Mouse (Mus musculus): ENCODE results near the gene Rnf5. TPM values are rescaled to one million over a fixed set of nuclear protein-coding genes. Genes with fewer than 3 reads are reported as not detected.

The Rnf5 gene
- polyA plus RNA-seq, 1 experiment from 2014 or later, result 82.9 TPM

- no peaks in the 10 kb centered on the region for H3K9me3 ChIP-seq (ENCODE audit: control insufficient read depth, low read length)
- peak within 1 kb of the TSS; percentile 76 for H3K27ac ChIP-seq (replicated peaks)
- peak within 1 kb of the TSS; percentile 8; the same call in 1 of the 2 replicates for H3K4me3 ChIP-seq (ENCODE audit: low read depth, low read length)
- TF ChIP-seq EP300 (optimal IDR thresholded peaks at IDR 0.05) (no peak), CTCF (IDR thresholded peaks at IDR 0.05; ENCODE audit: low read depth) (no peak; the same call in 1 of the 2 replicates)
- WGBS, result 17% methylated on average over 6 of the region's 6 CpGs
- no peaks in the 10 kb centered on the region for H3K36me3 ChIP-seq (ENCODE audit: control insufficient read depth, insufficient read depth, low read length)
- DNase-seq (ENCODE audit: low spot score), result peak; percentile 52
- peak within 1 kb of the TSS; percentile 34 for H3K4me2 ChIP-seq (replicated peaks; ENCODE audit: low read depth)
- ATAC-seq (ENCODE audit: low FRiP score, low TSS enrichment), result peak; percentile 63
- peaks cover 3% of the 10 kb centered on the region; the same call in 1 of the 2 replicates for H3K4me1 ChIP-seq (replicated peaks; ENCODE audit: control insufficient read depth, insufficient read depth)
- H3K27me3 ChIP-seq (ENCODE audit: control insufficient read depth, insufficient read depth, low read length), result no peaks in the 10 kb centered on the region
- peak within 1 kb of the TSS; percentile 41; the same call in 1 of the 2 replicates for H3K9ac ChIP-seq (ENCODE audit: low read length)
Measured at GRCm38 (mm10) chr17:34564003-34564421, 39.5 kb downstream of the Rnf5 start, which contains the start of gene Notch4. TSS of gene Notch4 (plus strand) at chr17:34564268.

DNA sequence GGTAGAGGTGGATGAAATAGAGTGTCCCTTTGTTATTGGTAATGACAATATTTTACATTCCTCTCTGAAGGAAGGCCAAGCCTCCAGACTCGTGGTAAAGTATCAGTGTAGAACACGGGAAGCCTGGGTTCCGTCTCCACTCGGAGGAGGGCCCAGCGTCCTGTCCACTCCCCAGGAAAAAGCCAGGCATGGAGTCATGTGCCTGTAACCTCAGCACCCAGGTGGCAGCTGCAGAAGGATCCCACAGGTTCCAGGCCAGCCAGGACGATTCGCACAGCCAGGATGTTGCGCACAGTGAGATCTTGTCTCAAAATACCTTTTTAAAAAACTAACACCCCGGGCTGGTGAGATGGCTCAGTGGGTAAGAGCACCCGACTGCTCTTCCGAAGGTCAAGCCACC, 40.1 kb downstream of the Rnf5 start:
- no peak overlapping the region for H3K4me3 ChIP-seq (ENCODE audit: low read depth, low read length)
- H3K36me3 ChIP-seq (ENCODE audit: control insufficient read depth, insufficient read depth, low read length), result no peaks in the 10 kb centered on the region
- H3K9ac ChIP-seq (ENCODE audit: low read length), result no peak overlapping the region
- no peak overlapping the region for H3K4me2 ChIP-seq (replicated peaks; ENCODE audit: low read depth)
- no peaks in the 10 kb centered on the region for H3K9me3 ChIP-seq (ENCODE audit: control insufficient read depth, low read length)
- no peak overlapping the region for H3K27ac ChIP-seq (replicated peaks)
- ATAC-seq (ENCODE audit: low FRiP score, low TSS enrichment) (no peak), DNase-seq (ENCODE audit: low spot score) (no peak)
- H3K27me3 ChIP-seq (ENCODE audit: control insufficient read depth, insufficient read depth, low read length), result no peaks in the 10 kb centered on the region
- peaks cover 3% of the 10 kb centered on the region; the same call in 1 of the 2 replicates for H3K4me1 ChIP-seq (replicated peaks; ENCODE audit: control insufficient read depth, insufficient read depth)
- TF ChIP-seq EP300 (optimal IDR thresholded peaks at IDR 0.05) (no peak), CTCF (IDR thresholded peaks at IDR 0.05; ENCODE audit: low read depth) (no peak)
- WGBS, result 72% methylated on average over 11 of the region's 11 CpGs

DNA sequence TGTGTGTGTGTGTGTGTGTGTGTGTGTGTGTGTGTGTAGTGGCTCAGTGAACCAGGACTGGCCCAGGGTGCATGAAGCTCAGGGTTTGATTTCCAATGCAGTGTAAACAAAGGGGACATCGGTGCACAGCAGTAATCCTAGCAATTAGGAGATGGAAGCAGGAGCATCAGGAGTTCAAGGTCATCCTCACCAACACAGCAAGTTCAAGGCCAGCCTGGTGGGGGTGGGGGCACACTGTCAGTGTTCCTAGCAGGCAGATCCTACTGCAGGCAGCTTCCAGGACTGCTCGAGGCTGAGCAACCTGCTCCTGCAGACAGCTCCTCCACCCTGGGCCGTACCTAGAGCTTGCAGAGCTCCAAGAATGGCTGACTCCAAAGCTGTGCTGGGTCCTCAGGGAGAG, 40.9 kb downstream of the Rnf5 start:
- H3K27me3 ChIP-seq (ENCODE audit: control insufficient read depth, insufficient read depth, low read length), result no peaks in the 10 kb centered on the region
- ATAC-seq (ENCODE audit: low FRiP score, low TSS enrichment), result no peak

GRCm38 (mm10) chr17:34561200-34561599, 42.3 kb downstream of the Rnf5 start:
- no peaks in the 10 kb centered on the region for H3K27me3 ChIP-seq (ENCODE audit: control insufficient read depth, insufficient read depth, low read length)
- no peak for DNase-seq (ENCODE audit: low spot score)
- H3K9me3 ChIP-seq (ENCODE audit: control insufficient read depth, low read length), result no peaks in the 10 kb centered on the region
- no peak for TF ChIP-seq CTCF (IDR thresholded peaks at IDR 0.05; ENCODE audit: low read depth)
- no peak for TF ChIP-seq EP300 (optimal IDR thresholded peaks at IDR 0.05)
- H3K4me2 ChIP-seq (replicated peaks; ENCODE audit: low read depth), result no peak overlapping the region
- H3K36me3 ChIP-seq (ENCODE audit: control insufficient read depth, insufficient read depth, low read length), result no peaks in the 10 kb centered on the region
- H3K4me1 ChIP-seq (replicated peaks; ENCODE audit: control insufficient read depth, insufficient read depth), result peaks cover 3% of the 10 kb centered on the region; the same call in 1 of the 2 replicates
- H3K4me3 ChIP-seq (ENCODE audit: low read depth, low read length), result no peak overlapping the region
- 53% methylated on average over 8 of the region's 8 CpGs for WGBS
- no peak; the same call in 1 of the 2 replicates for ATAC-seq (ENCODE audit: low FRiP score, low TSS enrichment)
- no peak overlapping the region for H3K9ac ChIP-seq (ENCODE audit: low read length)
- H3K27ac ChIP-seq (replicated peaks), result peak overlapping the region; percentile 13; the same call in 1 of the 2 replicates

More for the DNA sequence above, 40.9 kb downstream of the Rnf5 start:
- no peaks in the 10 kb centered on the region for H3K9me3 ChIP-seq (ENCODE audit: control insufficient read depth, low read length)
- H3K9ac ChIP-seq (ENCODE audit: low read length), result no peak overlapping the region
- no peak overlapping the region for H3K4me2 ChIP-seq (replicated peaks; ENCODE audit: low read depth)
- H3K4me3 ChIP-seq (ENCODE audit: low read depth, low read length), result no peak overlapping the region
- H3K27ac ChIP-seq (replicated peaks), result no peak overlapping the region
- no peaks in the 10 kb centered on the region for H3K36me3 ChIP-seq (ENCODE audit: control insufficient read depth, insufficient read depth, low read length)
- peaks cover 3% of the 10 kb centered on the region; the same call in 1 of the 2 replicates for H3K4me1 ChIP-seq (replicated peaks; ENCODE audit: control insufficient read depth, insufficient read depth)
- 60% methylated on average over 3 of the region's 3 CpGs for WGBS
- no peak for DNase-seq (ENCODE audit: low spot score)
- TF ChIP-seq CTCF (IDR thresholded peaks at IDR 0.05; ENCODE audit: low read depth), result no peak
- TF ChIP-seq EP300 (optimal IDR thresholded peaks at IDR 0.05), result no peak

DNA sequence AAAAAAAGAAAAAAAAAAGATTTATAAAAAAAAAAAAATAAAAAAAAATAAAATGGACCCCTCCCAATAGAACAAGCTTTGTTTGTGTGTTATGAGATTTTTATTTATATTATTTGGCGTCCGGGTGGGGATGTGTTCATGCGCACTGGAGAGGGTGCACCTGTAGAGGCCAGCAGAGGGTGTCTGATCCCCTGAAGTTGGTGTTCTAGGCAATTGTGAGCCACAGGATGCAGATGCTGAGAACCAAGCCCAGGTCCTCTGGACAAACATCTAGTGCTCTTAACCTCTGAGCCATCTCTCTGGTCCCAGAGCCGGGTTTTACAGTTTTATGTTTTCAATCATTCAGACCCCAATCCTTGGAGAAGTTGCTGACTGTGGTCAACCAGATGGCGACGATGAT, 43.1 kb downstream of the Rnf5 start:
- TF ChIP-seq EP300 (optimal IDR thresholded peaks at IDR 0.05) (no peak), CTCF (IDR thresholded peaks at IDR 0.05; ENCODE audit: low read depth) (peak; percentile 23; the same call in 1 of the 2 replicates)
- Histone ChIP-seq H3K27me3 (ENCODE audit: control insufficient read depth, insufficient read depth, low read length) (no peaks in the 10 kb centered on the region), H3K4me2 (replicated peaks; ENCODE audit: low read depth) (no peak overlapping the region), H3K36me3 (ENCODE audit: control insufficient read depth, insufficient read depth, low read length) (no peaks in the 10 kb centered on the region), H3K4me3 (ENCODE audit: low read depth, low read length) (no peak overlapping the region), H3K27ac (replicated peaks) (no peak overlapping the region), H3K9me3 (ENCODE audit: control insufficient read depth, low read length) (no peaks in the 10 kb centered on the region), H3K4me1 (replicated peaks; ENCODE audit: control insufficient read depth, insufficient read depth) (peaks cover 3% of the 10 kb centered on the region; the same call in 1 of the 2 replicates), H3K9ac (ENCODE audit: low read length) (no peak overlapping the region)
- ATAC-seq (ENCODE audit: low FRiP score, low TSS enrichment) (no peak), DNase-seq (ENCODE audit: low spot score) (no peak)
- 92% methylated on average over 6 of the region's 6 CpGs for WGBS

DNA sequence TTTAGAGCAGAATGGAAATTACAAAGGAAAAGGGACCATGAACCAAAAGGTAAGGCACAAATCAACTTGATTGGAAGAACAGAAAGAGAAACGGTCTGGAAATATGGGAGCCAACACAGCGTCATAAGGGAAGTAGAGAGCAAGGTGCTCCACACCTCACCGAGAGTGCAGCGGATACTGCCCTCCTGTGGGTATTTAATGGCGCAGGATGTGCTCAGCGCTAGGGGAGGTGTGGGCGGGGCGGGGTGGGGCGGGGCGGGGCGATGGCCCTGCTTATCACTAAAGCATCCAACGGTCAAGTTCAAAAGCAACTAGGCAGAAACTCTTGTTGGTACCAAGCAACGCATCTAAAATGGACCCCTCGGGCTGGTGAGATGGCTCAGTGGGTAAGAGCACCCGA, 43.6 kb downstream of the Rnf5 start:
- Histone ChIP-seq H3K36me3 (ENCODE audit: control insufficient read depth, insufficient read depth, low read length) (no peaks in the 10 kb centered on the region), H3K4me3 (ENCODE audit: low read depth, low read length) (no peak overlapping the region), H3K9ac (ENCODE audit: low read length) (no peak overlapping the region), H3K9me3 (ENCODE audit: control insufficient read depth, low read length) (no peaks in the 10 kb centered on the region), H3K4me2 (replicated peaks; ENCODE audit: low read depth) (no peak overlapping the region), H3K4me1 (replicated peaks; ENCODE audit: control insufficient read depth, insufficient read depth) (peaks cover 3% of the 10 kb centered on the region; the same call in 1 of the 2 replicates), H3K27me3 (ENCODE audit: control insufficient read depth, insufficient read depth, low read length) (no peaks in the 10 kb centered on the region), H3K27ac (replicated peaks) (no peak overlapping the region)
- WGBS, result 20% methylated on average over 14 of the region's 15 CpGs
- DNase-seq (ENCODE audit: low spot score) (peak; percentile 69), ATAC-seq (ENCODE audit: low FRiP score, low TSS enrichment) (peak; percentile 52; the same call in 1 of the 2 replicates)
- TF ChIP-seq EP300 (optimal IDR thresholded peaks at IDR 0.05) (no peak), CTCF (IDR thresholded peaks at IDR 0.05; ENCODE audit: low read depth) (peak; percentile 61)

Data from stomach, postnatal 0 days (tissue).